Mouse (Mus musculus) telencephalon, adult 2 months (tissue): ENCODE results near the gene Clcc1.
"Not testable (repeated sequence)": the region's sequence is repeated elsewhere in the genome, so short reads cannot be mapped to it uniquely, and the experiment has no call there.

ENCODE experiments used
- DNase-seq: peaks from one replicate; pipeline ENCODE4 v3.0.0-alpha.2; 2011; ENCODE audit warnings: low read depth, low spot score

Clcc1 gene

GRCm38 (mm10) chr3:108653710-108654379, at the start of gene Clcc1:
Gene Clcc1 (plus strand): TSS chr3:108653913.
- peak; percentile 79 for DNase-seq

DNA sequence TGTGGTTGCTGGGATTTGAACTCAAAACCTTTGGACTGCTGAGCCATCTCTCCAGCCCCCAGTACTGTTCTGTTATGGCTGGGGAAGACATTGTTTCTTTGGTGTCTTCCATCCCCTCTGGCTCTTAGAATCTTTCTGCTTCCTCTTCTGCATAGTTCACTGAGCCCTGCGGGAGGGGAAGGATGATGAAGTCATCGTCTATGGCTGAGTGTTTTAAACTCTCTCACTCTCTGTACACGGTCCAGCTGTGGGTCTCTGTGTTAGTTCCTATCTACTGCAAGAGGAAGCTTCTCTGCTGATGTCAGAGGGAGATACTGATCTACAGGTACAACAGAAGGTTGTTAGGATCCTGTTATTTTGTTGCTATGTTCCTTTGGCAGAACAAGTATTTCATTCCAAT, 44.8 kb upstream of the Clcc1 start:
- no peak for DNase-seq

DNA sequence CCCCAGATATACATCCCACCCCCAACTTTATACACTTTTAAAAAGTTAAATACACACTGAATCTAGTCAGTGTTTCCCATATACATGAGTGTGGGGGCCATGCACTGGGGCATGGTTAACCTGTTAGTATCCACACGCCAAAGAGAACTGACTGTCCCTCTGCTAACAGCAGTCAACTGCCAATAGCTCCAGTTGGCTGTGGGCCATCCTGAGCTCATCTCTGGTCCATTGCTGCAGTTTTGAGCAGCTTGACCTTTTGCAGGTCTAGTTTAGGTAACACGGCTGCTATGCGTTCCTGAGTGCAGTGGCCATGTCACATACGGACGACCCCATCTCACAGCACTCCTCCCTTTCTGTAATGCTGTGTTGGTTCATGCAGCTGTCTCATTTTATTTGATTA, 19.0 kb upstream of the Clcc1 start:
- DNase-seq: no peak

GRCm38 (mm10) chr3:108639412-108639811, 14.3 kb upstream of the Clcc1 start:
- DNase-seq: no peak

DNA sequence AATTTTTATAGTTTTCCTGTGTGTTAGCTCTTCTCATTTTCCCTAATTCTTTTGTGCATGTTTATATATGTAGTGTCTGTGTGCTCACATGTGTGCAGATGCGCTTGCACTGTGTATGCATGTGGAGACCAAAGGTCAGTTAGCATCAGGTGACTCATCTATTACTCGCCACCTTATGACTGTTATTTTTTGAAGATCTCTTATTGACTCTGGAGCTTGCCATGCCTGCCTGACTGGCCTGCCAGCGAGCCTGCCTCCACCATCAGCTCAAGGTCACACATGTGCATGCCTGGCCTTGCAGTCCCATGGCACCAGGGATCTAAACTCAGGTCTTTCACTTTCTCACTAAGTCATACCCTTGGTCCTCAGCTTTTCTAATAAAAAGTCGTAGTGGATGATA, 12.7 kb upstream of the Clcc1 start:
- no peak for DNase-seq

DNA sequence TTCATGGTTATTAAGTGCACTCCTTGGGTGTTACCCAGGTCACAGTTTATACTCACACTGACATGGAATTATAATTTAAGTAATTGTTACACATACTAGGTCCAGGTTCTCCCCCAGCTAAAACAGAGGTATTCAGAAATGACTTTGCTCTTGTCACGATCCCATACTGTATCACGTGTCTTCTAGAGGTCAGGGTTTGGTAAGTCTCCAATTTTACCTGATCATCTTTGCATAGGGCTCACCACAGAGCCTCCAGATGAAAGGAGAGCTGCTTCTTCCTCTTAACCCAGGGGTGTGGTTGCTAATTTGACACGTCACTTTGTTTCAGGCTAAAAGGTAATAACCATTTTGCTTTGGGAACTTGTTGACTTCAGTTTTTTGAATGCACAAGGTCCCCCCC, 8.9 kb upstream of the Clcc1 start:
- DNase-seq: no peak

GRCm38 (mm10) chr3:108646036-108646435, 7.7 kb upstream of the Clcc1 start:
- peak; percentile 40 for DNase-seq

- not testable (repeated sequence) for DNase-seq
Measured at GRCm38 (mm10) chr3:108647681-108648080, 6.0 kb upstream of the Clcc1 start.

DNA sequence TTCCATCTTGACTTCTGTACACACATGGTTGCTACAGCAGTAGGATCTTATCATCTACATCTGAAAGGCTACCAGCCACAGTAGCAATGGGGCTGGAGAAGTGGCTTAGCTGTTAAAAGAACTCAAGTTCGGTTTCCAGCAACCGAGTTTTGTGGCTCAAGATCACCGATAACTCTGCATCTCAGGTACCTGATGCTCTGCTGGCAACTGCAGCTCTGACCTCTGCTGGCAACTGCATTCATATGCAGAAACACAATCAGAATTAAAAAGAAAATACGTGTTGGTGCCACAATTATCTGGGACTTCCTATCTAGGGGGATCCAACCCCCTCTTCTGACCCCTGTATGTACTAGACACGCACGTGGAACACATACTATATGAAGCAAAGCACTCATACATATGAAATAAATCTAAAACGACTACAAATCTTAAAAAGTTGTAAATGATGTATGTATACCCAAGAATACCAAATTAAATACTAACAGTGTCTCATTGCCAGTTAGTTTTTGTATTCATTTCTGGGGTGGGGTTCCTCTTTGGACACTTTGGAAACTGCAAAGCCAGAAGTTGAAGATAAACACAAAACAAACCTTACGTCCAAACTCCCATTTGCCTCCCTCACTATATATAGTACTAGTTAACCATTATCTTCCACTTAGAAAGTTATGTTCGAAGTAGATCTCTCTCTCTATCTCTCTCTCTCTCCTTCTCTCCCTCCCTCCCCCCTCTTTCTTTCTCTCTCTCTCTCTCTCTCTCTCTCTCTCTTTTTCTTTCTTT, 659 bp upstream of the Clcc1 start:
- no peak for DNase-seq

DNA sequence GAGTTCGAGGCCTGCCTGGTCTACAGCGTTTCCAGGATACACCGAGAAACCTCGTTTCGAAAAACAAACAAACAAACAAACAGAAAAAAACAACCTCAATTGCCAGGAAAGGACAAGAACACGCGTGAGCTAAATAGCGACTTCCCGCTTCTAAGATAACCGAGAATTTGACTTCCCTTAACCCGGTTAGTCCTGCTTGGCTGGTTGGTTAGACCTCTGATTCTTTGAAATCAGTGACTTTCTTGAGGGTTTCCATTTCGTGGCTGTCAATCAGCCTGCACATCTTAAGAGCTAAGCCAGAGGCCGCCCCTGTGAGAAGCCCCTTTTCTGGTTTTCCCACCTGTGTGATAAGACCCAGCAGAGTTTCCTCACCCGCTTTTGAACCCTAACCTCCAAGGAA, 853 bp downstream of the Clcc1 start:
- no peak for DNase-seq

DNA sequence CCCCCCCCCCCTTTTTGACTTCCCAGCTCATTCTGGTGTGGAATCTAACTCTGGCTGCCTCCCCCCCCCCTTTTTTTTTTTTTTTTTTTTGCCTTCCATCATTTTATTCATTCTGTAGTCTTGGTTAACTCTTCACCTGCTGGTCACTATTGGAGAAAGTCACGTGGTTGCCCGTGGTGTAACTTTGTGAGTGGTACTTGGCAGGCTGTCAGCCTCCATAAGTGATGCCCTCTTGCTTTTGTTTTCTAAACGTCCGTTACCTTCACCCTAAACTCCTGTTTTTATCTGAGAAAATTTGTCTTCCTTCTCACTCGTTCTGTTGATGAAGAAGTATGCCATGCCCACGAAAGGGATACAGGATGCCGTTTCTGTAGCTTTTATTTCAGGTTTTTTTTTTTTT, 1.8 kb downstream of the Clcc1 start:
- no peak for DNase-seq

GRCm38 (mm10) chr3:108658612-108659011, 4.9 kb downstream of the Clcc1 start:
- no peak for DNase-seq

DNA sequence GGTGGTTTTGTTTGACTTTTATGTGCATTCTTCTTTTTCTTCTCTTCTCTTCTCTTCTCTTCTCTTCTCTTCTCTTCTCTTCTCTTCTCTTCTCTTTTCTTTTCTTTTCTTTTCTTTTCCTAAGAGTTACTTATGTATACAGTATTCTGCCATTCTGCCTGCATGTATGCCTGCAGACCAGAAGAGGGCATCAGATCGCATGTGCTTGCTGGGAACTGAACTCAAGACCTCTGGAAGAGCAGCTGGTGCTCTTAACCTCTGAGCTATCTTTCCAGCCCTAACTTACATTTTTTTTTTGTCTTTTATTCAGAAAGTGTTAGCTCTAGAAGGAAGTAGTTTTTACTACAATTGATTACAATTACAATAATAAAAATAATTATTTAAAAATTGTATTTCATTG, 7.2 kb downstream of the Clcc1 start:
- DNase-seq: no peak

- no peak for DNase-seq
Measured at GRCm38 (mm10) chr3:108676616-108677015, 22.9 kb downstream of the Clcc1 start.

- DNase-seq: no peak
Measured at GRCm38 (mm10) chr3:108681004-108681403, 27.3 kb downstream of the Clcc1 start.

- DNase-seq: not testable (repeated sequence)
Measured at GRCm38 (mm10) chr3:108683597-108683996, 29.9 kb downstream of the Clcc1 start.

DNA sequence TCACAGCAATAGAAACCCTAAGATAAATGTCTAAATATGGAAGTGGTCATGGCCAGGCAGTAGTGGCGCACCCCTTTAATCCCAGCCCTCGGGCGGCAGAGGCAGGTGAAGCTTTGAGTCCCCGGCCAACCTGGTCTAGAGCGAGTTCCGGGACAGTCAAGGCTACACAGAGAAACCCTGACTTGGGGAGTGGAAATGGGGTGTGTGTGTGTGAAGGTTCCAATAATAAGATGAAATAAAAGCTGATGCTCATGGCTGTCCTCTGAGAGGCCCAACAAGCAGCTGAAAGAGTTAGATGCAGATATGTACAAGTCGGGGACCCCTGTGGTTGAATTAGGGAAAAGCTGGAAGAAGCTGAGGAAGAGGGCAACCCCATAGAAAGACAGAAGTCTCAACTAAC, 32.0 kb downstream of the Clcc1 start:
- no peak for DNase-seq

DNA sequence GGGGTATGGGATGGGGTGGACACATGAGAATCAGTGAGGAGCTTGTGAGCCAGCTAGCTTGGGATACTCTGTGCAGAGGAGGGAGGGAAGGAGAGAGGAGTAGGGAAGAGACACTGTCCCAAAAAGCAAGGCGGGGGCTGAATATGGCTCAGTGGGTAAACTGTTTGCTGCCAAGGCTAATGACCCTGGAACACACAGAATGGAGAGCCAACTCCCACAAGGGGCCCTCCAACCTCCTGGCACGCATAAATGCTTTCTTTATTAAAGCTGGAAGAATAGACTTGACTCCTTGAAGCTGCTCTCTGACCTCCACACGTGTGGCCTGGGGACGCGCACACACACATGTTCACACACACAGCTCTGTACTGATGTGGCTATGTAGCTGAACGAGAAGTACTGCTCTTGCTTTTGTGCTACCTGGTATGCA, 35.3 kb downstream of the Clcc1 start:
- no peak for DNase-seq

- DNase-seq: no peak
Measured at GRCm38 (mm10) chr3:108689446-108689845, 35.7 kb downstream of the Clcc1 start.

- peak; percentile 33 for DNase-seq
Measured at GRCm38 (mm10) chr3:108689979-108690378, 36.3 kb downstream of the Clcc1 start.

- DNase-seq: peak; percentile 52
Measured at GRCm38 (mm10) chr3:108694321-108694720, 40.6 kb downstream of the Clcc1 start.

GRCm38 (mm10) chr3:108698662-108699061, 44.9 kb downstream of the Clcc1 start:
- DNase-seq: no peak

- DNase-seq: no peak
Measured at GRCm38 (mm10) chr3:108699786-108700185, 46.1 kb downstream of the Clcc1 start.
